Mouse (Mus musculus) stomach, embryonic 16.5 days (tissue): ENCODE measurements around the gene Ptprd. TPM values are rescaled to one million over a fixed set of nuclear protein-coding genes. Genes with fewer than 3 reads are reported as not detected.

Experiments used
- ATAC-seq: fragments of 200-750 bp; cut with Nextera tagmentation; 2 replicates; pipeline ENCODE4 v1.8.0; 2017; ENCODE audit warnings: moderate number of reproducible peaks, moderate TSS enrichment; ENCODE audit not compliant: insufficient read depth, low FRiP score
- H3K27ac ChIP-seq: fragments of 300-500 bp; sonication (generic); 2 replicates; pipeline ENCODE4 v1.5.1; 2014; ENCODE audit warnings: low read length
- H3K27me3 ChIP-seq: fragments of 300-500 bp; sonication (generic); 2 replicates; pipeline ENCODE4 v1.6.1; 2014; ENCODE audit warnings: low read length, control low read depth, mixed read lengths; ENCODE audit not compliant: control insufficient read depth, insufficient read depth
- H3K36me3 ChIP-seq: fragments of 300-500 bp; sonication (generic); 2 replicates; pipeline ENCODE4 v1.6.1; 2014; ENCODE audit warnings: low read length; ENCODE audit not compliant: control insufficient read depth, insufficient read depth
- H3K4me1 ChIP-seq: fragments of 300-500 bp; sonication (generic); 2 replicates; pipeline ENCODE4 v1.6.1; 2014; ENCODE audit warnings: low read length, control low read depth, mixed read lengths; ENCODE audit not compliant: control insufficient read depth, insufficient read depth
- H3K4me2 ChIP-seq: fragments of 300-500 bp; sonication (generic); 2 replicates; pipeline ENCODE4 v1.6.1; 2014; ENCODE audit warnings: low read depth, low read length, mixed read lengths
- H3K4me3 ChIP-seq: fragments of 300-500 bp; sonication (generic); replicated peaks from 2 replicates; pipeline ENCODE4 v1.5.1; 2014; ENCODE audit warnings: mild to moderate bottlenecking, low read length
- H3K9ac ChIP-seq: fragments of 300-500 bp; sonication (generic); 2 replicates; pipeline ENCODE4 v1.6.1; 2014; ENCODE audit warnings: low read length
- H3K9me3 ChIP-seq: fragments of 300-500 bp; sonication (generic); replicated peaks from 2 replicates; pipeline ENCODE4 v1.6.1; 2016; ENCODE audit warnings: low read length, control low read depth; ENCODE audit not compliant: control insufficient read depth
- WGBS: fragments of 180-500 bp; shearing (Covaris S2); extraction: QIAGEN DNeasy Blood & Tissue Kit; methylation state at CpG from one replicate; pipeline ENCODE4 v1.1.7; 2014; 5-methylcytosine and 5-hydroxymethylcytosine counted together
- polyA plus RNA-seq: library from polyadenylated mRNA; unstranded; fragments of >200 nt; fragmentation: Nextera tagmentation; extraction: Ambion mirVana; gene quantifications from 2 replicates; pipeline ENCODE4 v1.2.1, GENCODE M21; 2015

Gene Ptprd
- polyA plus RNA-seq, 1 experiment from 2014 or later: 11.0 TPM

GRCm38 (mm10) chr4:76779558-76780124 is 1432.1 kb downstream of the Ptprd start:
- Histone ChIP-seq H3K27me3 (no peaks in the 10 kb centered on the region), H3K9me3 (no peaks in the 10 kb centered on the region), H3K36me3 (no peaks in the 10 kb centered on the region), H3K4me3 (no peak overlapping the region), H3K4me1 (no peaks in the 10 kb centered on the region), H3K4me2 (no peak overlapping the region), H3K27ac (no peak overlapping the region), H3K9ac (no peak overlapping the region)
- no peak for ATAC-seq
- 55% methylated on average over 4 of the region's 4 CpGs for WGBS

- ATAC-seq: no peak
- Histone ChIP-seq H3K27ac (no peak overlapping the region), H3K4me2 (no peak overlapping the region), H3K9ac (no peak overlapping the region), H3K4me1 (no peaks in the 10 kb centered on the region), H3K36me3 (no peaks in the 10 kb centered on the region), H3K9me3 (no peaks in the 10 kb centered on the region), H3K4me3 (no peak overlapping the region), H3K27me3 (no peaks in the 10 kb centered on the region)
- 80% methylated on average over 3 of the region's 3 CpGs for WGBS
Observed at GRCm38 (mm10) chr4:76766918-76767317, 1444.8 kb downstream of the Ptprd start.

GRCm38 (mm10) chr4:76766429-76766828 is 1445.3 kb downstream of the Ptprd start:
- no peaks in the 10 kb centered on the region for H3K4me1 ChIP-seq
- no peaks in the 10 kb centered on the region for H3K9me3 ChIP-seq
- no peak overlapping the region for H3K27ac ChIP-seq
- WGBS: 66% methylated on average over 2 of the region's 2 CpGs
- no peak overlapping the region for H3K9ac ChIP-seq
- H3K36me3 ChIP-seq: no peaks in the 10 kb centered on the region
- no peak for ATAC-seq
- H3K4me2 ChIP-seq: no peak overlapping the region
- H3K4me3 ChIP-seq: no peak overlapping the region
- H3K27me3 ChIP-seq: no peaks in the 10 kb centered on the region

- 27% methylated on average over 2 of the region's 2 CpGs for WGBS
- Histone ChIP-seq H3K27ac (no peak overlapping the region), H3K4me2 (no peak overlapping the region), H3K36me3 (no peaks in the 10 kb centered on the region), H3K4me1 (no peaks in the 10 kb centered on the region), H3K9me3 (no peaks in the 10 kb centered on the region), H3K27me3 (no peaks in the 10 kb centered on the region), H3K4me3 (no peak overlapping the region), H3K9ac (no peak overlapping the region)
- ATAC-seq: no peak
Observed at GRCm38 (mm10) chr4:76750709-76751108, 1461.1 kb downstream of the Ptprd start.

- 55% methylated on average over 1 of the region's 1 CpGs for WGBS
- Histone ChIP-seq H3K4me3 (no peak overlapping the region), H3K27ac (no peak overlapping the region), H3K36me3 (no peaks in the 10 kb centered on the region), H3K9me3 (no peaks in the 10 kb centered on the region), H3K9ac (no peak overlapping the region), H3K4me1 (no peaks in the 10 kb centered on the region), H3K4me2 (no peak overlapping the region), H3K27me3 (no peaks in the 10 kb centered on the region)
- no peak for ATAC-seq
Observed at GRCm38 (mm10) chr4:76735831-76736230, 1475.9 kb downstream of the Ptprd start.

GRCm38 (mm10) chr4:76675726-76676125 is 1536.0 kb downstream of the Ptprd start:
- no peaks in the 10 kb centered on the region for H3K4me1 ChIP-seq
- no peak for ATAC-seq
- no peaks in the 10 kb centered on the region for H3K36me3 ChIP-seq
- H3K27me3 ChIP-seq: no peaks in the 10 kb centered on the region
- 80% methylated on average over 3 of the region's 3 CpGs for WGBS
- H3K27ac ChIP-seq: no peak overlapping the region
- H3K4me2 ChIP-seq: no peak overlapping the region
- H3K4me3 ChIP-seq: no peak overlapping the region
- H3K9ac ChIP-seq: no peak overlapping the region
- no peaks in the 10 kb centered on the region for H3K9me3 ChIP-seq

GRCm38 (mm10) chr4:76673224-76673623 is 1538.5 kb downstream of the Ptprd start:
- ATAC-seq: no peak
- Histone ChIP-seq H3K27me3 (no peaks in the 10 kb centered on the region), H3K27ac (no peak overlapping the region), H3K9ac (no peak overlapping the region), H3K36me3 (no peaks in the 10 kb centered on the region), H3K4me3 (no peak overlapping the region), H3K4me2 (no peak overlapping the region), H3K4me1 (no peaks in the 10 kb centered on the region), H3K9me3 (no peaks in the 10 kb centered on the region)

GRCm38 (mm10) chr4:76672653-76673052 is 1539.1 kb downstream of the Ptprd start:
- ATAC-seq: no peak
- Histone ChIP-seq H3K4me1 (no peaks in the 10 kb centered on the region), H3K9me3 (no peaks in the 10 kb centered on the region), H3K27ac (no peak overlapping the region), H3K9ac (no peak overlapping the region), H3K36me3 (no peaks in the 10 kb centered on the region), H3K27me3 (no peaks in the 10 kb centered on the region), H3K4me3 (no peak overlapping the region), H3K4me2 (no peak overlapping the region)

- Histone ChIP-seq H3K9ac (no peak overlapping the region), H3K27ac (no peak overlapping the region), H3K9me3 (no peaks in the 10 kb centered on the region), H3K4me3 (no peak overlapping the region), H3K4me2 (no peak overlapping the region), H3K4me1 (no peaks in the 10 kb centered on the region), H3K27me3 (no peaks in the 10 kb centered on the region), H3K36me3 (no peaks in the 10 kb centered on the region)
- ATAC-seq: no peak
- 30% methylated on average over 4 of the region's 4 CpGs for WGBS
Observed at GRCm38 (mm10) chr4:76661725-76662124, 1550.0 kb downstream of the Ptprd start.

GRCm38 (mm10) chr4:76660146-76660545 is 1551.6 kb downstream of the Ptprd start:
- H3K4me2 ChIP-seq: no peak overlapping the region
- no peak for ATAC-seq
- H3K9ac ChIP-seq: no peak overlapping the region
- no peaks in the 10 kb centered on the region for H3K4me1 ChIP-seq
- no peaks in the 10 kb centered on the region for H3K27me3 ChIP-seq
- no peaks in the 10 kb centered on the region for H3K9me3 ChIP-seq
- no peak overlapping the region for H3K4me3 ChIP-seq
- H3K27ac ChIP-seq: no peak overlapping the region
- no peaks in the 10 kb centered on the region for H3K36me3 ChIP-seq
- WGBS: 59% methylated on average over 2 of the region's 2 CpGs
